Mouse (Mus musculus): ENCODE measurements at regions not wholly inside any gene's neighbourhood (a gene's known extent, or its start where the extent isn't known, plus 50 kb on each side); places are given as distances from the start of the nearest gene placed in this dataset.

- Histone ChIP-seq H3K9ac (no peak overlapping the region), H3K27ac (no peak overlapping the region), H3K4me3 (no peak overlapping the region), H3K4me1 (no peaks in the 10 kb centered on the region), H3K9me3 (no peaks in the 10 kb centered on the region), H3K27me3 (no peaks in the 10 kb centered on the region), H3K4me2 (replicated peaks) (no peak overlapping the region), H3K36me3 (no peaks in the 10 kb centered on the region)
- WGBS, result 76% methylated on average over 2 of the region's 2 CpGs
- no peak for ATAC-seq (ENCODE audit: low FRiP score, low read depth)
These were observed 562.3 kb downstream of the Cdh11 start for GRCm38 (mm10) chr8:102223097-102223496.

DNA sequence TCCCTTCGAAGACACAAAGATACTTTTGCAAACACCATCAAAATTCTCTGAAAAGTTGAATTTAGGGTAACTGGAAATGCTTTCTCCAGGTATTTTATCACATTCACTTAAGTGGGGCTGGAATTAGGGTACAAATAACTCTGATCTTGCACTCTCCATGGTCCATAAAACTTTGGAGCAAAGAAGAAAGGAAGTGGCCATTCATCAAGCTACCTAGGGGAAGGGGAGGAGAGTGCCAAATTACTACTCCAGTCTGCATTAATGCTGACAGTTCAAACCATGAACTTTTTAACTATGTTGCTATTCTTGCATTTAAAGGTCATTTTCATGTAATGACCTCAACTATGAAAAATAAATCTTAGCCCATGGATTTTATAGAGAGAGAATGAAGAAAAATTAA lies 579.8 kb downstream of the Cdh11 start:
- 79% methylated on average over 1 of the region's 1 CpGs for WGBS
- ATAC-seq (ENCODE audit: low FRiP score, low read depth), result no peak

DNA sequence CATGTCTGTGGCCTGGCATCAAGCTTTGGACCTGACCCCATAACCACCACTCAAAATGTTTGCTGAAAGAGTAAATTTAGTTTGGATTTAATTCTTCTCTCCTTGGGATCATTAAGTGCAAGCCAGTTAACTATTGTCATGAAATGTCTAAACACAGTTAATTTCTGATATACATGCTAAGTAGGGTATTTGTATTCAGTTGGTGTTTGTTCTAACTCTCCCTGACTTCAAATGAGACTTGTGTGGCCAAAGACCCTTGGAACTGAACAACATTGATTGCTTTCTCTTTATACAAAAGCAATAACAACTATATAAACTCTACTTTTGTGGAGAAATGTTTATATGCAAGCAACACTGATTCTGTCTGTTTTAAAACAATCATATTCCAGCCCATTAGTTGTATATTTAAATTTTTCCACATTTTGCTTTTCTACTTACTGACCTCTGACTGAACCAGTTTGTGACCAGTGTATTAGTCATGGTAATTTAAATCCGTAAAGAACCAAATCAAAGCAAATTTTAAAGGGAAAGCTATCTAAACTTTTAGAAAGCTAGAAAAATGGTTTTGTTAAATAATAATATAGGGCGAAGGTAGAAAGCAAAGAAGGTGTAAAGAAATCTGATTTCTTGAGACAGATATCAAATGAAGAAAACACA lies 625.8 kb downstream of the Cdh11 start:
- Histone ChIP-seq H3K9ac (no peak overlapping the region), H3K4me1 (no peaks in the 10 kb centered on the region), H3K4me2 (replicated peaks) (no peak overlapping the region), H3K9me3 (no peaks in the 10 kb centered on the region), H3K27me3 (no peaks in the 10 kb centered on the region), H3K4me3 (no peak overlapping the region), H3K27ac (no peak overlapping the region), H3K36me3 (no peaks in the 10 kb centered on the region)
- WGBS, result 84% methylated on average over 2 of the region's 2 CpGs
- no peak for ATAC-seq (ENCODE audit: low FRiP score, low read depth)

More for the DNA sequence above, 579.8 kb downstream of the Cdh11 start:
- Histone ChIP-seq H3K4me2 (replicated peaks) (no peak overlapping the region), H3K27ac (no peak overlapping the region), H3K9me3 (no peaks in the 10 kb centered on the region), H3K27me3 (no peaks in the 10 kb centered on the region), H3K4me3 (no peak overlapping the region), H3K36me3 (no peaks in the 10 kb centered on the region), H3K4me1 (no peaks in the 10 kb centered on the region), H3K9ac (no peak overlapping the region)

DNA sequence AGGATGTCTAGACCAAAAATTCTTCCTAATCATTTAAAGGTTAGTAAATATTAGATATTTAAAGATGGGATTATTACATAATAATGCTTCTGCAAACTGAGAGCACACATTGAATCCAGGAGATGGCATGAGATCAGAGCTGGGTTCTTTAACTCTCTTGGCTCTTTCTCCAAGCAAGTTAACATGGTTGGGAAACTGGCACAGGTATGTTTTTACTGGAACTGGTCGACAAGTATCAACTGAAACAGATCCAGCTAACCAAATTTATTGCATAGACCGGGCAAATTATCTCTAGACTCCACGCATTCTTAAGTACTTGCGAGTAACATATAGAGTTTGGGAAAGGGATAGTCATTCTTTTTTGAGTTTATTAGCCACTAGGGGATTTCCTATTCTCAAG lies 666.8 kb downstream of the Cdh11 start:
- no peak overlapping the region for H3K4me3 ChIP-seq
- H3K4me2 ChIP-seq (replicated peaks), result no peak overlapping the region
- H3K9me3 ChIP-seq, result no peaks in the 10 kb centered on the region
- H3K9ac ChIP-seq, result no peak overlapping the region
- no peaks in the 10 kb centered on the region for H3K27me3 ChIP-seq
- H3K36me3 ChIP-seq, result no peaks in the 10 kb centered on the region
- 75% methylated on average over 4 of the region's 4 CpGs for WGBS
- H3K27ac ChIP-seq, result no peak overlapping the region
- no peak for ATAC-seq (ENCODE audit: low FRiP score, low read depth)
- peaks cover 6% of the 10 kb centered on the region; the same call in 1 of the 2 replicates for H3K4me1 ChIP-seq

DNA sequence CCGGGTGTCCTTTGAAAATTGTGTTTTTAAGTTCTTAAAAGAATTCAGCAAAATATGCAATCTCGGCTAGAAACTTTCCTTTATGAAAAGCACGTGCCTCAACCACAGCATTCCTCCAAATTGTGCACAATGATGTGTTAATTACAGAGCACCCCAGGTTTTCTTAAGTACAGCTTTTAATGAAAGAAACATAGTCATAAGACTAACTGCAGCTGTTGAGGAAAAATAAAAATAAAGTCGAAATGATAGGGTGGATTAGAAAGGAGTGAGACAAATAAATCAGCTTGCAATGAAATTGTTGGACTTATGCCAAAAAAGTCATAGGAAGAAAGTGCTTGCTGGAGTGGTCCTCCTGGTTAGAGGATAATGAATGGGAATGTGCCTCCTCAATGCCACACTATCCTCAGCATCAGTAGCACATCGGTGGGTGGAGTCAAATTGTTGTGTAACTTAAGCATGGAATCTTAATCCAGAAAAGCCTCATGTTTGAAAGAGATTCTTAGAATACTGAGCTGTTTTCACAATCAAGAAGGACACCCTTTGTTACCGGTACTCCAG lies 668.5 kb downstream of the Cdh11 start:
- Histone ChIP-seq H3K4me1 (peaks cover 6% of the 10 kb centered on the region; the same call in 1 of the 2 replicates), H3K36me3 (no peaks in the 10 kb centered on the region), H3K4me2 (replicated peaks) (no peak overlapping the region), H3K27me3 (no peaks in the 10 kb centered on the region), H3K9me3 (no peaks in the 10 kb centered on the region), H3K4me3 (no peak overlapping the region), H3K27ac (0 out of 2 replicates have a peak overlapping the region, but pooled peaks have one; percentile 52), H3K9ac (no peak overlapping the region)
- ATAC-seq (ENCODE audit: low FRiP score, low read depth), result 0 out of 2 replicates have a peak, but pooled peaks have one; percentile 36
- 43% methylated on average over 6 of the region's 6 CpGs for WGBS

- WGBS, result 30% methylated on average over 7 of the region's 7 CpGs
- no peaks in the 10 kb centered on the region for H3K9me3 ChIP-seq
- no peaks in the 10 kb centered on the region for H3K36me3 ChIP-seq
- H3K9ac ChIP-seq, result no peak overlapping the region
- no peak overlapping the region for H3K4me2 ChIP-seq (replicated peaks)
- no peaks in the 10 kb centered on the region for H3K27me3 ChIP-seq
- no peak; the same call in 1 of the 2 replicates for ATAC-seq (ENCODE audit: low FRiP score, low read depth)
- H3K4me1 ChIP-seq, result no peaks in the 10 kb centered on the region
- H3K4me3 ChIP-seq, result no peak overlapping the region
- no peak overlapping the region for H3K27ac ChIP-seq
These were observed 681.7 kb downstream of the Cdh11 start for GRCm38 (mm10) chr8:102103773-102104172.

GRCm38 (mm10) chr8:102096726-102097125 lies 688.7 kb downstream of the Cdh11 start:
- H3K4me2 ChIP-seq (replicated peaks), result no peak overlapping the region
- H3K9me3 ChIP-seq, result no peaks in the 10 kb centered on the region
- ATAC-seq (ENCODE audit: low FRiP score, low read depth), result no peak
- no peaks in the 10 kb centered on the region for H3K4me1 ChIP-seq
- H3K4me3 ChIP-seq, result no peak overlapping the region
- H3K27me3 ChIP-seq, result no peaks in the 10 kb centered on the region
- H3K27ac ChIP-seq, result no peak overlapping the region
- H3K9ac ChIP-seq, result no peak overlapping the region
- 78% methylated on average over 7 of the region's 7 CpGs for WGBS
- H3K36me3 ChIP-seq, result no peaks in the 10 kb centered on the region

DNA sequence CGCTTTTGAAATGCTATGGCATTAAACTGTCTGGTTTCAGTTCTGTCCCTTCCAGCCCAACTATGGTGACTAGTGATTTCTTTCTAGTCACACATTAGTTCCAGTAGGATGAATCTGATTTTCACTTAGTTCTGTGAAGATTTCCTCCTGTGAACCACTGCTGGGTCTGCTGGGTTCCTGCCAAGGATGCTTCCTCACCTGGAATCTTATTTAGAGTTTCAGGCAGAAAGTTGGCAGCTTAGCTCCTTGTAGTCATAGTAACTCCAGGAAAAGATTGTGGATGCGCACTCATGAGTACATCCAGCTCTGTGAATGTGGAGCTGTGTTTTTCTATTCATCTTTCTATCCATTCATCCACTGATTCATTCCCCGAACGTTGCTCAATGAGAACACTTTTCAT lies 699.5 kb downstream of the Cdh11 start:
- Histone ChIP-seq H3K36me3 (no peaks in the 10 kb centered on the region), H3K4me3 (no peak overlapping the region), H3K27me3 (no peaks in the 10 kb centered on the region), H3K4me2 (replicated peaks) (no peak overlapping the region), H3K9ac (no peak overlapping the region), H3K4me1 (no peaks in the 10 kb centered on the region), H3K9me3 (no peaks in the 10 kb centered on the region), H3K27ac (no peak overlapping the region)
- 84% methylated on average over 4 of the region's 4 CpGs for whole genome bisulfite sequencing
- ATAC-seq (ENCODE audit: low FRiP score, low read depth), result no peak

DNA sequence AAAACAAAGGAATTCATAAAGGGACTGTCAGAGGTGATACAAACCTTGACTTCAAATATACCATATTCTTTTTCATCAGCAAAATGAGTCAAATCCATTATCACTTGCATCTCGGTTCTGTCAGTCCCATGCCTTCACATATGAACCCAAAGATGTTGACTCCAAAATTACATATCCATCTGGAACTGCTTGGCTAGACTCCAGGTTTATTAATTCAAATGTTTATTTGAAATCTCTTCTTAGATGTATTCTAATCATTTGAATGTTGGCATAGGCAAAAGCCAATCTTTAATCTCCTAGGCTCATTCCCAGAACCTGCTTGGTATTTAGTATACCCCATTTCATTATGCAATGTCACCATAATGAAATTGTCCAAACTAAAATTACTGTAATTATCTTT lies 709.8 kb downstream of the Cdh11 start:
- Histone ChIP-seq H3K9ac (no peak overlapping the region), H3K4me1 (no peaks in the 10 kb centered on the region), H3K27me3 (no peaks in the 10 kb centered on the region), H3K9me3 (no peaks in the 10 kb centered on the region), H3K4me2 (replicated peaks) (no peak overlapping the region), H3K36me3 (no peaks in the 10 kb centered on the region), H3K27ac (no peak overlapping the region), H3K4me3 (no peak overlapping the region)
- WGBS, result 87% methylated on average over 1 of the region's 1 CpGs
- no peak for ATAC-seq (ENCODE audit: low FRiP score, low read depth)

- no peaks in the 10 kb centered on the region for H3K27me3 ChIP-seq
- no peak overlapping the region for H3K9ac ChIP-seq
- H3K27ac ChIP-seq, result no peak overlapping the region
- no peaks in the 10 kb centered on the region for H3K9me3 ChIP-seq
- no peaks in the 10 kb centered on the region for H3K36me3 ChIP-seq
- no peak for ATAC-seq (ENCODE audit: low FRiP score, low read depth)
- H3K4me2 ChIP-seq (replicated peaks), result no peak overlapping the region
- H3K4me1 ChIP-seq, result no peaks in the 10 kb centered on the region
- no peak overlapping the region for H3K4me3 ChIP-seq
- WGBS, result 86% methylated on average over 2 of the region's 2 CpGs
These were observed 721.3 kb downstream of the Cdh11 start for GRCm38 (mm10) chr8:102064137-102064536.

DNA sequence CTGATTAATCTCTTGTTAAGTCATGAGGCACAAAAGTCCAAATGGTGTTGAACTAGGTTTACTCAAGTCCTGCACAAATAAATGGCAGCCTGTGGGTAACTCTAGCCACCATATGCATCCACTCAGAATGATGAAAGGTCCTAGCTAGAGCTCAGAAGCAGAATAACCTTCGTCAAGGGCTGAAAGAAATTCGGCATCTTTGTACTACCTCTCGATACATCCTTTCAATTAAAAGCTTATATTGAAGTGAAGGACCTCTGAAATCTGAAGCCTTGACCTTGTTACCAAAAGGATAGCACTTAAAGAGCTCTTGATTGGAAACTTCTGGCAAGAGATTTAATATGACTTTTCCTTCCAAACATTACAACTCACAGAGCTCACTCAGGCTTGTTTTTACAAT lies 732.0 kb downstream of the Cdh11 start:
- no peaks in the 10 kb centered on the region for H3K4me1 ChIP-seq
- no peak overlapping the region for H3K4me2 ChIP-seq (replicated peaks)
- H3K36me3 ChIP-seq, result no peaks in the 10 kb centered on the region
- H3K27ac ChIP-seq, result no peak overlapping the region
- ATAC-seq (ENCODE audit: low FRiP score, low read depth), result no peak
- 43% methylated on average over 3 of the region's 3 CpGs for WGBS
- H3K27me3 ChIP-seq, result no peaks in the 10 kb centered on the region
- H3K9ac ChIP-seq, result no peak overlapping the region
- no peak overlapping the region for H3K4me3 ChIP-seq
- no peaks in the 10 kb centered on the region for H3K9me3 ChIP-seq

GRCm38 (mm10) chr8:102026956-102027927 lies 758.2 kb downstream of the Cdh11 start:
- ATAC-seq (ENCODE audit: low FRiP score, low read depth), result peak; percentile 88
- WGBS, result 56% methylated on average over 5 of the region's 5 CpGs
- Histone ChIP-seq H3K9me3 (no peaks in the 10 kb centered on the region), H3K27me3 (no peaks in the 10 kb centered on the region), H3K4me2 (replicated peaks) (no peak overlapping the region), H3K4me3 (no peak overlapping the region), H3K4me1 (no peaks in the 10 kb centered on the region), H3K36me3 (no peaks in the 10 kb centered on the region), H3K27ac (no peak overlapping the region), H3K9ac (no peak overlapping the region)
